Mouse (Mus musculus): ENCODE data around the gene Lrrc36. TPM values are rescaled to one million over a fixed set of nuclear protein-coding genes. Genes with fewer than 3 reads are reported as not detected.

Gene Lrrc36
- polyA plus RNA-seq, 1 experiment from 2014 or later: 0.17 TPM

DNA sequence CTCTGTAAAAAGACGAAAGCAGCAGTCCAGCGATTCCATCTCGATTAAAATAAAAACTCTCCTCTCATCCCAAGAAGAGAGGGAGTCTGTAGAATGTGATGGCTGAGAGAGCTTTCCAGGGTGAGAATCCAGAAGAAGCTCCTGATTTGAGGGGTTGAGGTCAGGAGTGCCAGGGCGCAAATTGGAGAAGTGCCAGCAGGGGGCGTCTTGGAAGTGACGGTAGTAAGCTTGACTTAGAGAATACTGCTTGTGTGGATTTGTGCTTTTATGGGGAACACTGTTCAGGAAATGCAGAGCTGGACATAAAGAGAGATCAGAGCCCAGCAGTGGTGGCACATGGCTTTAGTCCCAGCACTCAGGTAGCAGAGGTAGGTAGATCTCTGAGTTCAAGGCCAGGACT, 28.1 kb downstream of the Lrrc36 start:
- no peak overlapping the region for H3K4me2 ChIP-seq (replicated peaks; ENCODE audit: low read depth, low read length)
- 0 out of 2 replicates have a peak, but pooled peaks cover 7% of the 10 kb centered on the region for H3K4me1 ChIP-seq (ENCODE audit: insufficient read depth, low read length)
- ATAC-seq (ENCODE audit: low FRiP score, low TSS enrichment): 0 out of 2 replicates have a peak, but pooled peaks have one; percentile 19
- no peak overlapping the region for H3K9ac ChIP-seq (replicated peaks; ENCODE audit: low read length)
- no peaks in the 10 kb centered on the region for H3K27me3 ChIP-seq (ENCODE audit: insufficient read depth, low read length)
- H3K36me3 ChIP-seq (ENCODE audit: insufficient read depth, low read length): no peaks in the 10 kb centered on the region
- H3K4me3 ChIP-seq (ENCODE audit: low read length): no peak overlapping the region
- no peaks in the 10 kb centered on the region for H3K9me3 ChIP-seq (ENCODE audit: low read length)
- 8% methylated on average over 6 of the region's 6 CpGs for WGBS
- no peak overlapping the region for H3K27ac ChIP-seq (ENCODE audit: low read length)

DNA sequence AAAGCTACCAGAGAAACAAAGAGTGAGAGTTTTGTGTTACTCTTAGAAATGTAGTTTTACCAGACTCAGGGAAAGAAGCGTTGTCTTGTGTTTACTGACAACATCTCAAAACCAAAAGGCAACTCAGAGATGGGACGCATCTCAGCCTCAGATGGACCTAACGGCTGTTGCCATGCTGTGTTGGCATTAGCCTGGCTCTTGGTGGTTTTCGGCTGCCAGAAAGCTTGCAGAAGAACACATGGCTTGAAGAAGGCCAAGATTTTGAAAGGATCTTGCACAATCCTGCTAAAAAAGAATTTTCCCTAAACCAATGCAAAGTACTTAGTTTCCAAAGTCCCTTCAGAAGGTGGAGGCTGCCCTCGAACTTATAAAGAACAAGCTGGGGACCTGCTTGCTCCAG, 29.3 kb downstream of the Lrrc36 start:
- Histone ChIP-seq H3K9me3 (ENCODE audit: low read length) (no peaks in the 10 kb centered on the region), H3K4me1 (ENCODE audit: insufficient read depth, low read length) (0 out of 2 replicates have a peak, but pooled peaks cover 7% of the 10 kb centered on the region), H3K27me3 (ENCODE audit: insufficient read depth, low read length) (no peaks in the 10 kb centered on the region), H3K4me3 (ENCODE audit: low read length) (no peak overlapping the region), H3K36me3 (ENCODE audit: insufficient read depth, low read length) (no peaks in the 10 kb centered on the region), H3K27ac (ENCODE audit: low read length) (no peak overlapping the region), H3K9ac (replicated peaks; ENCODE audit: low read length) (no peak overlapping the region), H3K4me2 (replicated peaks; ENCODE audit: low read depth, low read length) (no peak overlapping the region)
- ATAC-seq (ENCODE audit: low FRiP score, low TSS enrichment): no peak
- WGBS: 91% methylated on average over 5 of the region's 5 CpGs

DNA sequence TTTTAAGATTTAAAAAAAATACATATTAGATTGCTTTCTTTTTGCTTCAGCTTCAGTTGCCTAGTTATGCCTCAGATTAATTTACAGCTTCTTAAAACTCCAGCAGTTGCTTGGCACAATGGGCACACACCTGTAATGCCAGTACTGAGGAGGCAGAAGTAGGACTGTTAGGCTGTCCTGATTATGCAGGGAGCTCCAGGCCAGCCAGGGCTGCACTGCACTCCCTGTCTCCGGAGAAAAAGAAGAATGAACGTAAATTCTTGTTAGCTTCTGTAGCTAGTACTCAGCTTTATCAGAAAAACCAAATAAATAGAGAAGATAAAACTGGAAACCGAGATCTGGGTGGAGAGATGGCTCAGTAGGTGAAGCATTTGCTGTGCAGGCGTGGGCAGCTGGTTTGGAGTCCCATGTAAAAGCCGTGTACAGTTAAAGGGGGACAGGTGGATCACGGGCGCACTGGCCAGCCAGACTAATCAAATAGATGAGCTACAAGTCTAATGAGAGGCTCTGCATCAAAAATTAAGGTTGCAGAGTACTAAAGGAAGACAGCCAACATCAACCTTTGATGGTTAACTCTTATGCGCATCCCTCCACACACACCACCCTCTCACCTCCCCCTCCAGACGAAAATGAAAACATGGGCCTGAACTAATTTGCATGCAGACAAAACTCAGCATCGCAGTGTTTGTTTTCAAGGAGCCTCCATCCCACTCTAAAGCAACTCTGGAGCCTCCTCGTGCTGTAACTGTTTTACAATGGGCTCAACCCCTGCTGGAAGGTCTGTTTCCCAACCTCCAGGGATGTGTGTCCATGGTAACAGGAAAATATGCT, 32.1 kb downstream of the Lrrc36 start:
- ATAC-seq (ENCODE audit: low FRiP score, low TSS enrichment): 0 out of 2 replicates have a peak, but pooled peaks have one; percentile 54
- H3K4me3 ChIP-seq (ENCODE audit: low read length): no peak overlapping the region
- no peak overlapping the region for H3K9ac ChIP-seq (replicated peaks; ENCODE audit: low read length)
- WGBS: 38% methylated on average over 11 of the region's 11 CpGs
- H3K9me3 ChIP-seq (ENCODE audit: low read length): no peaks in the 10 kb centered on the region
- no peak overlapping the region for H3K27ac ChIP-seq (ENCODE audit: low read length)
- no peaks in the 10 kb centered on the region for H3K27me3 ChIP-seq (ENCODE audit: insufficient read depth, low read length)
- 0 out of 2 replicates have a peak, but pooled peaks cover 7% of the 10 kb centered on the region for H3K4me1 ChIP-seq (ENCODE audit: insufficient read depth, low read length)
- no peaks in the 10 kb centered on the region for H3K36me3 ChIP-seq (ENCODE audit: insufficient read depth, low read length)
- H3K4me2 ChIP-seq (replicated peaks; ENCODE audit: low read depth, low read length): no peak overlapping the region

DNA sequence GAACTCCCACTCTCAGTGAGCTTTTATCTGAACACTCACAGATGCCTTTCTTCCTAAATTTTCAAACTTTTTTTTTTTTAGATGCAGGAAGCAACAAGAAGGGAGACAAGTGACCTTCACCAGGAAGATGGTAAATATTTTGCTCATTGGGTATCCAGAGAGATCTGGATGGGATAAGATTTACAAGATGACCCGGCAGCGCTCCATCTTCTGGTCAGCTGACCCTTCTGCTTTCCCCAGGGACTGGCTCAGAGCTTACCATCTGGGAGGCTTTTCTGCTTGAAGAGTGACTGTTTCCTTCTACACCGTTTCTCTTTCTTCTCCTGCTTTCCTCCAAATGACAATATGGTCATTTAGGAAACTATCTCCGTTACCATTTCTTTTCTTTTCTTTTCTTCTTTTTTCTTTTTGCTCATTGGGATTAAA, 32.8 kb downstream of the Lrrc36 start:
- Histone ChIP-seq H3K9ac (replicated peaks; ENCODE audit: low read length) (no peak overlapping the region), H3K4me3 (ENCODE audit: low read length) (no peak overlapping the region), H3K4me1 (ENCODE audit: insufficient read depth, low read length) (0 out of 2 replicates have a peak, but pooled peaks cover 7% of the 10 kb centered on the region), H3K36me3 (ENCODE audit: insufficient read depth, low read length) (no peaks in the 10 kb centered on the region), H3K27ac (ENCODE audit: low read length) (0 out of 2 replicates have a peak overlapping the region, but pooled peaks have one; percentile 18), H3K9me3 (ENCODE audit: low read length) (no peaks in the 10 kb centered on the region), H3K27me3 (ENCODE audit: insufficient read depth, low read length) (no peaks in the 10 kb centered on the region), H3K4me2 (replicated peaks; ENCODE audit: low read depth, low read length) (no peak overlapping the region)
- WGBS: 29% methylated on average over 4 of the region's 4 CpGs
- ATAC-seq (ENCODE audit: low FRiP score, low TSS enrichment): no peak

DNA sequence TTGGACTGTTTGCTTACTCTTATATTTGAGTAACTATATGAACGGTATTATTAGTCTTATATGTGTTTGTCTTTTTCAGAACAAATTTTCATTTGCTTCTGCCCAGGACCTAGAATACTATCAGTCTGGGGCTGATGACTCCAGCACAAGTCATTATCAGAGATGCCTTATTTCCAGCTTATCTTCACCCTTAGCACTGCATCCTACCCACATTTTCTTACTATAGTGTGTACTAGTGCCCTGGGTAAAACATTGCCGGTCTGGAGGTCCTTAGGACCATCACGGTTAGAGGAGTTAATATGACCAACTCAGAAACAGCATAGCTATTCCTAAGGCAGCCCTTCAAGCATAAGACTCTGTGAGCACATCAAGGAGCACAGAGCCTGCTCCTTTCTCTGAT, 34.8 kb downstream of the Lrrc36 start:
- Histone ChIP-seq H3K9ac (replicated peaks; ENCODE audit: low read length) (no peak overlapping the region), H3K9me3 (ENCODE audit: low read length) (no peaks in the 10 kb centered on the region), H3K27me3 (ENCODE audit: insufficient read depth, low read length) (no peaks in the 10 kb centered on the region; the same call in 1 of the 2 replicates), H3K36me3 (ENCODE audit: insufficient read depth, low read length) (no peaks in the 10 kb centered on the region), H3K4me1 (ENCODE audit: insufficient read depth, low read length) (0 out of 2 replicates have a peak, but pooled peaks cover 11% of the 10 kb centered on the region), H3K27ac (ENCODE audit: low read length) (no peak overlapping the region), H3K4me2 (replicated peaks; ENCODE audit: low read depth, low read length) (no peak overlapping the region), H3K4me3 (ENCODE audit: low read length) (no peak overlapping the region)
- WGBS: 90% methylated on average over 3 of the region's 3 CpGs
- no peak for ATAC-seq (ENCODE audit: low FRiP score, low TSS enrichment)

DNA sequence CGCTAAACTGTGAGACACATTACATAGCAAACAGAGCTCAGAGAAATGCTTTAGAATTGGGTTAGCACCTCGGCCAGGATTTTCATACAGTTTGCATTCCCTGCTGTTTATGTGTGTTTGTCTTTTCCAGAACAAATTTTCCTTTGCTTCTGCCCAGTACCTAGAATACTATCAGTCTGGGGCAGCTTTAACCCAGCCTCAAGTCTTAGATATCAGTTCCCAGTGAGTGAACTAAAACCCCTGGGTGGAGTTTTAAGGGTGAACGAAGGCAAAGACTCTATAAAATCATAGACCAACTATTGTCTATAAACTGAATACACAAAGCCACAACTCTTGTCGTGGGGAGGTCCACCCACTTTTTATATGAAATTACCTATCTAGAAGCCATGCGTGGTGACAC, 35.2 kb downstream of the Lrrc36 start:
- 0 out of 2 replicates have a peak, but pooled peaks cover 12% of the 10 kb centered on the region for H3K4me1 ChIP-seq (ENCODE audit: insufficient read depth, low read length)

DNA sequence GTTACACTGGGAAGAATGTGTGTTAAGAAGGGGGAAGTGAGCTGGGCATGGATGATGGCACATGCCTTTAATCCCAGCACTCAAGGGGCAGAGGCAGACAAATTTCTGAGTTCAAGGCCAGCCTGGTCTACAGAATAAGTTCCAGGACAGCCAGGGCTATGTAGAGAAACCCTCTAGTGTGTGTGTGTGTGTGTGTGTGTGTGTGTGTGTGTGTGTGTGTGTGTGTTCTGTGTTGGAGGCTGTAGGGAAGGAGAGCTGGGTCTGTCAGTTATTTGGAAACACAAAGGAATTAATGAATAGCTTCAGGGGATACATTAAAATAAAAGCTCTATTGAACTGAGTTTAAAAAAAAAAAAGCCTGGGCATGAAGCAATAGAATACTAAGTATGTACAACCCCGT, 37.6 kb downstream of the Lrrc36 start:
- no peak overlapping the region for H3K27ac ChIP-seq (ENCODE audit: low read length)
- 0 out of 2 replicates have a peak, but pooled peaks cover 7% of the 10 kb centered on the region for H3K4me1 ChIP-seq (ENCODE audit: insufficient read depth, low read length)
- H3K4me2 ChIP-seq (replicated peaks; ENCODE audit: low read depth, low read length): no peak overlapping the region
- no peaks in the 10 kb centered on the region for H3K36me3 ChIP-seq (ENCODE audit: insufficient read depth, low read length)
- no peak overlapping the region for H3K4me3 ChIP-seq (ENCODE audit: low read length)
- H3K9me3 ChIP-seq (ENCODE audit: low read length): no peaks in the 10 kb centered on the region
- 86% methylated on average over 1 of the region's 1 CpGs for WGBS
- H3K27me3 ChIP-seq (ENCODE audit: insufficient read depth, low read length): no peaks in the 10 kb centered on the region; the same call in 1 of the 2 replicates
- ATAC-seq (ENCODE audit: low FRiP score, low TSS enrichment): no peak
- no peak overlapping the region for H3K9ac ChIP-seq (replicated peaks; ENCODE audit: low read length)

More for the DNA sequence above, 35.2 kb downstream of the Lrrc36 start:
- Histone ChIP-seq H3K4me3 (ENCODE audit: low read length) (no peak overlapping the region), H3K36me3 (ENCODE audit: insufficient read depth, low read length) (no peaks in the 10 kb centered on the region), H3K9me3 (ENCODE audit: low read length) (no peaks in the 10 kb centered on the region), H3K27ac (ENCODE audit: low read length) (no peak overlapping the region), H3K9ac (replicated peaks; ENCODE audit: low read length) (no peak overlapping the region), H3K27me3 (ENCODE audit: insufficient read depth, low read length) (no peaks in the 10 kb centered on the region; the same call in 1 of the 2 replicates), H3K4me2 (replicated peaks; ENCODE audit: low read depth, low read length) (no peak overlapping the region)
- ATAC-seq (ENCODE audit: low FRiP score, low TSS enrichment): no peak
- WGBS: 89% methylated on average over 5 of the region's 5 CpGs

DNA sequence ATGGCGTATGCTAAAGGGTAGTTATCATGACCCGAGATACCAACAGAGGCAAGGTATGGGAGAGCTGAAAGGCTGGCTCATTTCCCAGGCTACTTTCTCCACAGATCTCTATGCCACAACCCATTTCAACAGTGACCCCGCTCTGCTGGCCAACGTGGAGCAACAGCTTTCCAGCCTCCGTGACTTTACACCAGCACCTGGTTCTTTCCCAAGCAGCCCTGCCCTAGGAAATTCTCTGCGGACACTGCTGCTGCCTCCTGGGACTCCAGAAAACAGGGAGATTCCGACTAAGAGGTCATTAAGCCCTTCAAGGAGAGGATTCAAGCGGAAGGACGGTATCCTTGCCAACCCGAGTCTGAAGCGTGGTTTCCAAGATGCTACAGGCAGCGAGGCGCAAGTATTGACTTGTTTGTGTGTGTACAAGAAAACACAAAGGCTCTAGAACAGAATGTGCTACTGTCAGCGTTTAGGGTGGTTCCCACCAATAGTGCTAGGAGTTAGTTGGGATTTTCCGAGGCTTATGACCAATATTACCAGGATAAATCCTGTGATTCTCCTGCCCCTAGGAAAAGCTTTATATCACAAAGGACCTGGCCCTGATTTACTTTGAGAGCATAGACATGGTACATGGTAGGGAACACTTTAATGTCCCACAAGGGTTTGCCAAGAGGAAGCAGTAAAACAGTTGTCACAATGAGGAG, 38.7 kb downstream of the Lrrc36 start:
- H3K4me3 ChIP-seq (ENCODE audit: low read length): no peak overlapping the region
- H3K27me3 ChIP-seq (ENCODE audit: insufficient read depth, low read length): no peaks in the 10 kb centered on the region; the same call in 1 of the 2 replicates
- no peak overlapping the region for H3K9ac ChIP-seq (replicated peaks; ENCODE audit: low read length)
- no peak overlapping the region for H3K4me2 ChIP-seq (replicated peaks; ENCODE audit: low read depth, low read length)
- 0 out of 2 replicates have a peak, but pooled peaks cover 5% of the 10 kb centered on the region for H3K4me1 ChIP-seq (ENCODE audit: insufficient read depth, low read length)
- ATAC-seq (ENCODE audit: low FRiP score, low TSS enrichment): no peak
- no peak overlapping the region for H3K27ac ChIP-seq (ENCODE audit: low read length)
- WGBS: 66% methylated on average over 15 of the region's 15 CpGs
- H3K9me3 ChIP-seq (ENCODE audit: low read length): no peaks in the 10 kb centered on the region
- H3K36me3 ChIP-seq (ENCODE audit: insufficient read depth, low read length): no peaks in the 10 kb centered on the region

DNA sequence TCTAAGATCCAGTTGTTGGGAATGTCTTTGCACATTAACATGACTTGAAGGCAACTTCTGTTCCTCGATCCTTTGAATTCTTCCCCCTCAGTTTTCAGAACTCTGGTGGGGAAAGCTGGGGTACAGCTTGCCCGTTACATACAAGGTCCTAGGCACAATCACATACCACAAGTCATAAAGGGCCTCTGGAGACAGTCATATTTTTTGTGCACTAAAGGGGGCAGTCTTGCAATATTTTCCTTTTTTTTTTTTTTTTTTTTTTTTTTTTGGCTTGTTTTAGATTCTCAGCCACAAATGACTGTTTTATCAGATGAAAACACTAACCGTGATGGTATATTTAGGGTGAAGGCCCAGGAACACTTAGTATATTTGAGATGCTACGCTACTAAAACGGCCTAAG, 39.9 kb downstream of the Lrrc36 start:
- no peak for ATAC-seq (ENCODE audit: low FRiP score, low TSS enrichment)
- WGBS: 60% methylated on average over 5 of the region's 5 CpGs
- no peak overlapping the region for H3K4me3 ChIP-seq (ENCODE audit: low read length)
- H3K9ac ChIP-seq (replicated peaks; ENCODE audit: low read length): no peak overlapping the region
- no peak overlapping the region for H3K27ac ChIP-seq (ENCODE audit: low read length)
- H3K9me3 ChIP-seq (ENCODE audit: low read length): no peaks in the 10 kb centered on the region
- no peaks in the 10 kb centered on the region; the same call in 1 of the 2 replicates for H3K27me3 ChIP-seq (ENCODE audit: insufficient read depth, low read length)
- no peak overlapping the region for H3K4me2 ChIP-seq (replicated peaks; ENCODE audit: low read depth, low read length)
- H3K4me1 ChIP-seq (ENCODE audit: insufficient read depth, low read length): peaks cover 5% of the 10 kb centered on the region; the same call in 1 of the 2 replicates
- H3K36me3 ChIP-seq (ENCODE audit: insufficient read depth, low read length): no peaks in the 10 kb centered on the region
